Mouse (Mus musculus): ENCODE results near the gene Nfyc. TPM values are rescaled to one million over a fixed set of nuclear protein-coding genes. Genes with fewer than 3 reads are reported as not detected.

The Nfyc gene
- total and polyA plus RNA-seq, 3 experiments, result 33.6 to 51.1 (median 41.0) TPM

GRCm38 (mm10) chr4:120732737-120733136 lies 98.6 kb downstream of the Nfyc start:
- Histone ChIP-seq H3K9me3 (replicated peaks; ENCODE audit: low read length) (peaks cover 9% of the 10 kb centered on the region), H3K4me3 (replicated peaks in 1 of 3; ENCODE audit: low read depth in 2 of 3, low read length in 2 of 3, poor library complexity in 1 of 3) (no peak overlapping the region), H3K27ac (ENCODE audit: insufficient read depth, low read depth) (no peak overlapping the region), H3K36me3 (replicated peaks in 1 of 2; ENCODE audit: control insufficient read depth in 1 of 2, insufficient read depth in 1 of 2, low read length in 1 of 2) (no peaks in the 10 kb centered on the region), H3K9ac (ENCODE audit: insufficient read depth, low read depth) (no peak overlapping the region), H3K27me3 (replicated peaks) (peaks cover 82% of the 10 kb centered on the region), H3K4me1 (ENCODE audit: control insufficient read depth in 1 of 2, insufficient read depth in 2 of 2) (peaks cover 13 to 37% of the 10 kb centered on the region in 2 experiments), H3K4me2 (ENCODE audit: insufficient read depth, low read depth, poor library complexity, severe bottlenecking) (no peak overlapping the region), H3K79me2 (replicated peaks; ENCODE audit: control insufficient read depth, extremely low read depth, insufficient read depth, poor library complexity, severe bottlenecking) (no peaks in the 10 kb centered on the region)
- TF ChIP-seq SIN3A (IDR thresholded peaks at IDR 0.05; ENCODE audit: low read length), result no peak
- no peak for TF ChIP-seq MAX (IDR thresholded peaks at IDR 0.05; ENCODE audit: low read length)
- TF ChIP-seq ETS1 (conservative IDR thresholded peaks at IDR 0.05; ENCODE audit: low read depth, low read length), result no peak
- TF ChIP-seq NELFE (IDR thresholded peaks at IDR 0.05; ENCODE audit: low read depth, low read length), result no peak
- no peak for TF ChIP-seq POLR2AphosphoS2 (IDR thresholded peaks at IDR 0.05; ENCODE audit: low read depth, low read length)
- TF ChIP-seq USF2 (conservative IDR thresholded peaks at IDR 0.05; ENCODE audit: low read depth, low read length), result no peak
- TF ChIP-seq CHD1 (IDR thresholded peaks at IDR 0.05; ENCODE audit: low read depth, low read length), result no peak
- dilution Hi-C loops (cut with MboI; ENCODE audit: extremely low pct_ligation_motif_present, extremely low pct_unique_long_range_greater_than_20kb, low sequenced_read_pairs) (no loop called here), in situ Hi-C loops (cut with MboI; ENCODE audit: low pct_ligation_motif_present, low pct_unique_long_range_greater_than_20kb, low sequenced_read_pairs) (no loop called here)
- DNase-seq (ENCODE audit: extremely low read depth), result no peak

- Histone ChIP-seq H3K4me3 (replicated peaks in 1 of 3; ENCODE audit: low read depth in 2 of 3, low read length in 2 of 3, poor library complexity in 1 of 3) (peak overlapping the region; percentile 32 to 58 (median 49)), H3K27me3 (replicated peaks) (peaks cover 80% of the 10 kb centered on the region), H3K36me3 (replicated peaks in 1 of 2; ENCODE audit: control insufficient read depth in 1 of 2, insufficient read depth in 1 of 2, low read length in 1 of 2) (no peaks in the 10 kb centered on the region), H3K27ac (ENCODE audit: insufficient read depth, low read depth) (no peak overlapping the region), H3K9ac (ENCODE audit: insufficient read depth, low read depth) (peak overlapping the region; percentile 34), H3K79me2 (replicated peaks; ENCODE audit: control insufficient read depth, extremely low read depth, insufficient read depth, poor library complexity, severe bottlenecking) (no peaks in the 10 kb centered on the region), H3K9me3 (replicated peaks; ENCODE audit: low read length) (peaks cover 9% of the 10 kb centered on the region), H3K4me1 (ENCODE audit: control insufficient read depth in 1 of 2, insufficient read depth in 2 of 2) (peaks cover 13 to 37% of the 10 kb centered on the region in 2 experiments), H3K4me2 (ENCODE audit: insufficient read depth, low read depth, poor library complexity, severe bottlenecking) (peak overlapping the region; percentile 99)
- in situ Hi-C loops (cut with MboI; ENCODE audit: low pct_ligation_motif_present, low pct_unique_long_range_greater_than_20kb, low sequenced_read_pairs) (no loop called here), dilution Hi-C loops (cut with MboI; ENCODE audit: extremely low pct_ligation_motif_present, extremely low pct_unique_long_range_greater_than_20kb, low sequenced_read_pairs) (no loop called here)
- peak; percentile 65 for DNase-seq (ENCODE audit: extremely low read depth)
- TF ChIP-seq POLR2A (IDR thresholded peaks at IDR 0.05; ENCODE audit: low read depth, low read length) (0 out of 2 replicates have a peak, but pooled peaks have one; percentile 12), NRF1 (IDR thresholded peaks at IDR 0.05; ENCODE audit: low read depth, low read length) (0 out of 2 replicates have a peak, but pooled peaks have one; percentile 14), MAX (IDR thresholded peaks at IDR 0.05; ENCODE audit: low read length) (0 out of 2 replicates have a peak, but pooled peaks have one; percentile 4), USF1 (IDR thresholded peaks at IDR 0.05; ENCODE audit: low read depth, low read length) (no peak)
Observed at GRCm38 (mm10) chr4:120731030-120731644, 100.2 kb downstream of the Nfyc start.

GRCm38 (mm10) chr4:120730574-120730973 lies 100.8 kb downstream of the Nfyc start:
- Histone ChIP-seq H3K9ac (ENCODE audit: insufficient read depth, low read depth) (peak overlapping the region; percentile 34; the same call in 1 of the 2 replicates), H3K9me3 (replicated peaks; ENCODE audit: low read length) (peaks cover 9% of the 10 kb centered on the region), H3K27ac (ENCODE audit: insufficient read depth, low read depth) (no peak overlapping the region), H3K27me3 (replicated peaks) (peaks cover 77% of the 10 kb centered on the region), H3K79me2 (replicated peaks; ENCODE audit: control insufficient read depth, extremely low read depth, insufficient read depth, poor library complexity, severe bottlenecking) (no peaks in the 10 kb centered on the region), H3K4me2 (ENCODE audit: insufficient read depth, low read depth, poor library complexity, severe bottlenecking) (peak overlapping the region; percentile 99), H3K36me3 (replicated peaks in 1 of 2; ENCODE audit: control insufficient read depth in 1 of 2, insufficient read depth in 1 of 2, low read length in 1 of 2) (no peaks in the 10 kb centered on the region), H3K4me1 (ENCODE audit: control insufficient read depth in 1 of 2, insufficient read depth in 2 of 2) (peaks cover 13 to 37% of the 10 kb centered on the region in 2 experiments), H3K4me3 (replicated peaks in 1 of 3; ENCODE audit: low read depth in 2 of 3, low read length in 2 of 3, poor library complexity in 1 of 3) (peak overlapping the region; percentile 32 to 49 (median 35))
- TF ChIP-seq GABPA (IDR thresholded peaks at IDR 0.05; ENCODE audit: insufficient replicate concordance, low read depth, low read length) (no peak), MXI1 (IDR thresholded peaks at IDR 0.05; ENCODE audit: low read depth, low read length) (0 out of 2 replicates have a peak, but pooled peaks have one; percentile 17), E2F4 (IDR thresholded peaks at IDR 0.05; ENCODE audit: insufficient replicate concordance, low read depth, low read length) (no peak)
- no peak for DNase-seq (ENCODE audit: extremely low read depth)
- dilution Hi-C loops (cut with MboI; ENCODE audit: extremely low pct_ligation_motif_present, extremely low pct_unique_long_range_greater_than_20kb, low sequenced_read_pairs), result no loop called here
- in situ Hi-C loops (cut with MboI; ENCODE audit: low pct_ligation_motif_present, low pct_unique_long_range_greater_than_20kb, low sequenced_read_pairs), result no loop called here

All from CH12.LX (cell line).